Mouse (Mus musculus) right cerebral cortex, postnatal 4 days (tissue): ENCODE data around the gene Mettl25.

ENCODE experiments used
- DNase-seq: peaks from one replicate; pipeline ENCODE4 v3.0.0-alpha.2; 2022

Mettl25 gene

DNA sequence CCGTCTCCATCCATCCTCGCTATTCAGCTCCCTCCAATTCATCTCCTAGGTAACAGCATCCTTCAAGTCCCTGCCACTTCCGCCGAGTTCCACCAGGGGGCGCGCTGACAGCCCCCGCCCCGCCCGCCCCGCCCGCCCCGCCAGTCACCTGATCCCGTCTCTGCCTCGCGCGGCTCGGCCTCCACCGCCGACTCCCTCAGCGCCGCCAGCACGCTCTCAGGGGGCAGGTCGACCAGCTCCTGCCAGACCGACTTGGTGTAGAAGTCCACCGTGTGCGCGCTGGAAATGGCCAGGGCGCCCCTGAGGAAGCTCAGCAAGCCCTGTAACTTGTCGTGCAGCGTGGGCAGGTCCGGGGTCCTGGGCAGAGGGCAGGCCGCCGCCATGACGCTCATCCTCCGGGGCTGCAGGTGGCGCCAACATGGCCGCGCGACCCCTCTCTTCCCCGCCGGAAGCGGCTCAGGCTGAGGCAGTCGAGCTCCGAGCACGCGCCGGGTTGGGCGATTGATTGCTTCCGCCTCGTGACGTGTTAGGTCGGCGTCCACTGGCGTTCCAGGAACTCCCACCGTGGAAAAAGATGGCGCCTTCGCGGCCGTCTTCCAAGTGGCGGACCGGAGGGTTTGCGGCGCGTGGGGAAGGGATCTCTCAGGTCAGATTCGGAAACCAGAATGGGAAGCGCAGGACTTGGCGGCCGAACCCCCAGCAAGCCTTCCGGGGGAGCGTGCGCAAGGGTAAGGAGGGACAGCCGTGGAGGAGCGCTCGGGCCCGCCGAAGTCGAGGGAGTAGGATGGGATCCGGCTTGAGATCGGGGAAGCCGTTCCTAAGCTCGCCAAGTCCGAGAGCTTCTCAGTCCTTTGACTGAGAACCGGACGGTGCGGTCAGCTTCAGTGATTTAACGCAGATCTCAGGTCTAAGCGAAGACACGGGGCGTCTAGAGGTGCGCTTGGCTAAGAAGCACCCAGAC is at the start of gene Mettl25, which contains the start of gene Ccdc59:
TSS of gene Mettl25 (minus strand) at position 453 of the 961 bp plus-strand sequence.
TSS of gene Ccdc59 (plus strand) at position 140 of the 961 bp plus-strand sequence.
- peak; percentile 95 for DNase-seq

DNA sequence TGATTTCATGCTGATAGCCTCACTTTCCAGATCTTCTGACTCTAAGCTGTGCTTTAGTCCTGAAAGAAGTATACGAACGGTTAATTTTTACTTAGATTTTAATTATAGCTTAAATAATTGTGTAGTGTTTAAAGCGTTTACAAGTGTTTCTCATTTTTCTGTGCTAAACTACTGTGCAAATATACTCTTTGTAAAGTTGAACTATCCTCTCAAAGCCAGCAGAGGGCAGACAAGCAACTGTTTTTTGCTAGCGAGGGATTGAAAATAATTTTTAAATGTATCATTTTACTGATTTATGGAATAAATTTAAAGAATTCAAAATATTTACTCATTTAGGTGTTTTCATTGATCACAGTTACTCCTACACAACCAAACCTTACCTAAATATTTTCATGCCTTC is 26.1 kb upstream of the Mettl25 start:
- no peak for DNase-seq

DNA sequence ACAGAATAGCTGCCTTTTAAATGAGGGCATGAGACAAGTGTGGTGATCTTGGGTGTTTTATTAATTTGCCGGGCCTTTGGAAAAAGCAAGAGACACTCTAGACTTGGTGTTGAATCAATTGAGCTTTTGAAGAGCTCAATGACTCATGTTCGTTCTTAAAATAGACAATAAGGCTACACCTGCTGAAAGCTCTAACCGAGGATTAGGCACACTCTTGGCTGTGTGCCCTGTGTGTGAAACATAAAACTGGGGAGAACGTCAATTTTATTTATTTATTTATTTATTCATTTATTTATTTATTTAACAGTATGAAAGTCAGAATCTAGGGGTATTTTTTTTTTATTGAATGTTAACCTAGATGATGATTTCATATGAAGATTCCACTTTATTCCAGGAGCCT is 10.0 kb upstream of the Mettl25 start:
- no peak for DNase-seq

DNA sequence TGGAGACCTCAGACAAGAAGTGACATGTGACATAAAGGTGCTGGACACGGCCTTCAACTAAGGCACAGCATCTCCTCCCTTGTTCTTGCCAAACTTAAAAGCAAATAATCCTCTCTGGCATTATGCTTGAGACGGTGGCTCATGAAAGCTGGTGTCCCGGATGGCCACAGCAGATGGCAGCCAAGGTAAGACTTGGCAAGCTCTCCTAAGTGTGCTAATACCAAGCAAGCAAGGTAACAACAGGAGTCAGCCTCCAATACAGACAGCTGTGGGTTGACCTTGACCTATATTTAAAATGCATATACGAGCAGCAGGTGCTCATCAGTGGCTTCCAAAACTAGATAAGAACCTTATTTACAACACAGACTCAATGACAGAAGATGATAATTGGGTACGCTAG is 9.1 kb upstream of the Mettl25 start:
- no peak for DNase-seq

DNA sequence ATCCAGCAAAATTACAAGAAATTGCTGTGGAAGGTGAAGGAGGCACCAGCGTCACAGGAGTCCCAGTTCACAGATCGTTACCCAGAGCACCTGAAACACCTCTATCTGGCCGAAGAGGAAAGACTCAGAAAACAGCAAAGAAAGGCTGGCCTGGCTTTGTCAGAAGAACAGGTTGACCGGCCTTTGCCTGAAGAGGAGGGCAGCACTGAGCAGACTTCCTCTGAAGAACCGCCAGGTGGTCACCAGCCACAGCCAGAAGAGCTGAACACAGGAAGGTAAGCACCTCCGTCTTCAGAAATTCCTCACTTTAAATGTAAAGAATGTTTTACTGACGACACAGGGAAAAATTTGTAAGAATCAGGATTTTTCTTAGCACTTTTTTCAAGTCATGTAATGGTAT is 1.4 kb upstream of the Mettl25 start:
- no peak for DNase-seq

DNA sequence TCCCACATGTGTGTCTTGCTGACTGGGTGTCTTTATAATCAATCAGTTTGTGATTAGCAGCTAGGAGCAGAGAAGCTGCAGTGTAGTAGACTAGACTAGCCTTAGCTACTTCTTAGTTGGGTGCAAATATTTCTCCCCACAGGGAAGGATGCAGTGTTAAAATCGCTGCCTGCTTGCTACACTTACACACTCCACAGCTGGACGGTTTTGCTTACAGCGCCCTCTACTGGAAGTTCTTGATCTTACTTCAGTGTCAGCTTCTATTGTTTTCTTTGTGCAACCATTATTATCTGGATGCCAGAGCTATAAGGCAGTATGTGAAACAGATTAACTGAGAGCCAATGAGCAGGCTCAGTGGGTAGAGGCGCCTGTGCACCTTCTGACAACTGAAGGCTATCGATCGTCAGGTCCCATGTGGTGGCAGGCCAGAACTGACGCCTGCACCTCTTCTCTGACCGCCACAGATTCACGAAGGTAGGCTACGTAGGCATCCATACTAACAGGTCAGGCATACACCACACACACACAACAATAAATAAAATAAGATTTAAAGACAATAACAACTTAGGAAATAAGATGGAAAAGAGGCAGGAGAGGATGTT is 6.5 kb downstream of the Mettl25 start:
- no peak for DNase-seq

DNA sequence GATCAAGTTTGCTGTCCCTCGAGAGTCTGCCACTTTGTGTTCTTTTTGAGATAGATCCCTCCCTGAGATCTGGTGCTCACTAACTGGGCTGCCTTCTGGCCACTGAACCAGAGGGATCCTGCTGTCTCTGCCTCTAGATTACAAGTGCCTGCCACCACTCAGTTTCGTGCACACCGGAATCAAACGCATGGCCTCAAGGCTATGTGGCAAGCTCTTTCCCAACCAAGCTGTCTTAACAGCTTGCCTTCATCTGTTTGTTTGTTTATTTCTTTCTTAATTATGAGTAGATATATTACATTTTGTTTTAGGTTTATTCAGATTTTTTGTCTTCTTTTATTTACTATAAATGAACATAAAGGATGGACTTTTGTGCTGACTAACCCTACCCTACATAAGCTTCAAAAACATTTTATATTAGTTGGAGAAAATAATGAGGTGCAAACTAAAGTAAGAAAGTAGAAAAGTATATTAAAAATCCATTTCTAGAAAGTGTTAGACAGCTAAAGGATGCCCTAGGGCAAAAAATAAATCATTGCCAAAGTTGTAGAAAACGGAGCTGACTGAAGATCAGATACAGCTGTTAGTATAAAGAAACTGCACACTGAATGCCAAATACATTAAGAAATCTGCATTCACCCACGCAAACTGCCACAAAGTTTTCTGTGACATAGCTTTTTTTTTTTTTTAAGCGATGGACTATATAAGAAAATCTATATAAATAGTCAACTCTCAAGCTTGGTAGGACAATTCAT is 34.7 kb downstream of the Mettl25 start:
- DNase-seq: no peak

DNA sequence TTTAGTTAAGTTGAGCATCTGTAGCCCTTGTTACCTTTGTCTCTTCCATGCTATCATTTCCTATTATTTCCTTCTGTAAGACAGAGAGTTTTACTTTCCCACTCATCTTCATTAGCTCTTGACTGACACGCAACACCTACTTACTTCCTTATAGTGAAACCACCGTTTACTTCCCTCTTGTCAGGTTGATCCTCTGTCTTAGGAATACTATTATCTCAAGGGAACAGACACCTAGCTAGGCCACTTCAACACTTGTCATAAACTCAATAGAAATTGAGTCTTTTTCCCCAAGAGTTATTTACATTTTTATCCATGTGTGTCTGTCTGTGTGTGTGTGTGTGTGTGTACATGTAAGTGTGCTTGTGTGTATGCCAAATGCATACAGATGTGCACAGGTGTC is 37.7 kb downstream of the Mettl25 start:
- no peak for DNase-seq

DNA sequence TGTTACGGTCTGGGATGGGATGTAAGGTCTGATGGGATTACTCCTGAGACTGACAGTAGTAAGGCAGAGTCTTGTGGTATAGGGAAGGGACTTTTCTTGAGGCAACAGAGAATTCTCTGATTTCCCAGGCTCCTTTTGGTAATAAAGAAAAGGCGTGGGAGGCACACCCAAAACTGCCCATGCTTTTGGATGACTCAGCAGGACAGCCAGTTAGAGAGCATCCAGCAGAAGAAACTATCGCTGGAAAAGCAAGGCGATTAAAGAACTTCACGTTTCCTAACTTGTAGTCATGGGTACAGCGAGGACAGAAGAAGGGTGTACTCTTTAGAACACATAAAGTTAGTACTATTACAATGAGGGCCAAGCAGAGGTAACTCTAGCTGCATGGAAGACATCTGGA is 39.0 kb downstream of the Mettl25 start:
- no peak for DNase-seq

DNA sequence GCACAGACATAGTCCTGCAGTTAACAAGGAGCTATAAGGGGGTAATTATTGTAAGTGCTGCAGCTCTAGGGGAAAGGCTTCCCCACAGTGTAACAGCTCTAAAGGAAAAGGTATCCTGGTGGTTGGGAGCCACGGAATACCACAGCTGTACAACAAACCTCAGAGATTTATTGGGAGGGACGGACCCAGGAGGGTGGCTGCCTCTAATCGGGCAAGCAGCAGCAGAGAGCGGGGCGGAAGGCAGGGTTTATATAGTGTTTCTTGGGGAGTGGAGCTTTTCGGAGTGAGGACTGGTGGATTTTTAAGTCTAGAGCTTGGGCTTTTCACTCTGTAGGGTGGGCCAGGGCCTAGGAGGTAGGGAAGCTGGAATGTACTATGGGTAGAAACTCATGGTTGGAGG is 40.0 kb downstream of the Mettl25 start:
- no peak for DNase-seq

DNA sequence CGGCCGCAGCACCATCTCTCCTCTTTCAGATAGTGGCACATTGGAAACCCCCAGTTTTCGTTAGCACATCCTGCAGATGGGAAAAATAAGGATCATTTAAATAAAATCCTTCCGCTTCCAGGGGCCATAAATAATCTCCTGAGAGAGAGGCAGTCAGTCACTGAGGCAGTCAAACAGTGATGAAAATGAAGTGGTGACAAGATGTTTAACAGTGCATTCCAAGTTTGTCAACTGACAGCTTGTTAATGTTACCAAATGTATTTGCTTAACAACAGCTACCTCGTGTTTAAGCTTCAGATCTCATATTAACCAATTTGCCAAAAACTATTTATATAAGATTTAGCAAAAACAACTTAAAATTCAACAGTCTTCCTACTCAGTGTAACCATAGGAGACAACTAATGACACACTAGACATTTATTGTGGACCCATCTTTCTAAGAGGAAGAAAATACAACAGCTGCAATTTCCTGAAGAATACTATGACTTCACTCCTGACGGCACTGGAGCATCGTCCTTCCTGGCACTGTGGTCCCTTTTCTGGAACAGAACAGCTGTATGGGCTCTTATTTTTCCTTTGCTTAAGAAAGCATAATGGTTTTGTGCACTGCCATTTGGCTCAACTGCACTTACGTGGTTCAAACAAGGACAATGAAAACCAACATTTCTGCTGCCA is 43.8 kb downstream of the Mettl25 start:
- no peak for DNase-seq

DNA sequence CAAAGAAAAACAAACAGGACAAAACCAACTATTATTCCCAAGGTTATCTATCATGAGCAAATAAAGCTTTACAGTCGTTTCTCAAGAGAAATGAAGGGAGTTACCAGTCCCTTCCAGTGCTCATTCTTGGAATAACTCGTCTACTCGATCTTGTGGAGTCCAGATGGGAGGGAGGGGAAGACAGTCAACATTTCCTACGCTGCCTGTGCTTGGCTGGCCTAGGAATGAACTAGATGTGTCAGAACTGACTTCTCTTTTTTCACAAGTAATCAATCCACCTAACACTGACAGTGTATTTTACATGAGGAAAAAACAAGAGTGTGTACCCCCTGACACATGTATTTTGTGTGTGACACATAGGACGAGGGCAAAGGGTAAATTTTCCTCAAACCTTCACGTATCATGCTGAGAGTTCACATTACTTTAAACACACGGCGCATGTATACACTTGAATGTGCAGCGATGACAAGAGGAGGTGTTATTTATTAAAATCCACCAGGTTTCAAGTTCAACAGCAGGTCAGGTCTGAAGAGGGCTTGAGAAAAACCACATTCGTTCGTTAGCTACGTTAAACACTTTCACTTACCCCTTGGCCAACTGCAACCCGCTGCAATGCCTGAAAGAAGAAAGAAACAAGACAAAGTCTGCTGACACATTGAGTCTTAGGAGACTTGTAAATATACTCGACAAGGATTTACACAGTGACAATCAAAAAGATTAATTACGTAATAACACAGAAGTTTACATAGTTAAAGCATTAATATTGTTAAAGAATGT is 47.2 kb downstream of the Mettl25 start:
- no peak for DNase-seq

DNA sequence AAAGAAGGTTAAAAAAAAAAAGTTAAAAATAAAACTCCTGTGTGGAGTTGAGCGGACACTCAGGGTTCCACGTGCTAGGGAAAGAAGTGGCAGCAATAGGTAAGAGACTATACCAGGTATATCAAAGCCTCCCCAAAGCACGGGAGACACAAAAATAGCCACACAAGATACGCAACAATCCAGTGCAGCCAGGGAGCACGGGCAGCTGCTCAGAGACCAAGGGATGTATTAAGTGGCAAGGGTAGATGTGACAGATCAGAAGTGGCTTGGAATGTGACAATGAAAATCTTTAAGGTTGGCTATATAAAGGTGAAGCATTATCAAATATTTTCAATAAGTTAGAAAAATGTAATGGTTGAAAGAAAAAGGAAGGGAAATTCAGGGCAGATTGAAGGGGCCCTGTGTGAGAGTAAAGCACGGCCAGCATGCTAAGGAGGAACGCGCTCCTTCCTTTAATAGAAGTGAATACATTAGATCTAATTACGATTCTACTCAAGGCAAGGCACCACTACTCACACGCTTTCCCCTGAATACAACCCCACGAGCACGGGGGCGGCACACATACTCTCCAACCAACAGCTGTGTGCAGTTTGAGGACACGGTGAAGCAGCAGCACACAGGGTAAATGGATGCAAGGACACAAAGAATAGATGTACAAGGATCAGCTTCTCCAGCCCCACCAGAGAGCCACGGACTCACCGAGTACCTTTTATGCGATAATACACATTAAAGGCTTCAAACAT is 52.3 kb downstream of the Mettl25 start:
- DNase-seq: peak; percentile 43

DNA sequence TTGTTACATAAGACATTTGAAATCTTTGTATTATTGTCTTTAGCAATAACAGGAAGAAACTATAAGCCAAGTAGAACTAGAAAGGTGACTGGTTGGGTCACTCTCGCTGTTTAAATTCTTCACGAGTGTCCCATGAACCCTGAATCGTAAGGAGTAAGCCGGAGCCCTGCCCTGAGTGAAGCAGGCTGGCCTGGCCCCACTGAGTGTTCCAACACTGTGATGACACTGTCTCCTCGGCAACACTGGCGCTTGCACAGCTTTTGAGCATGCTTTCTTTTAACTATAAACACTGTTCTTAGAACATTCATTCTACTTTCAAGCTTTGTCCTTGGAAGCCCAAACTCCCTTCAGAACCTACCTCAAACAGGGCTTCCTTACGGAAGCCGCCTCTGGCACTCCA is 57.4 kb downstream of the Mettl25 start:
- DNase-seq: no peak

DNA sequence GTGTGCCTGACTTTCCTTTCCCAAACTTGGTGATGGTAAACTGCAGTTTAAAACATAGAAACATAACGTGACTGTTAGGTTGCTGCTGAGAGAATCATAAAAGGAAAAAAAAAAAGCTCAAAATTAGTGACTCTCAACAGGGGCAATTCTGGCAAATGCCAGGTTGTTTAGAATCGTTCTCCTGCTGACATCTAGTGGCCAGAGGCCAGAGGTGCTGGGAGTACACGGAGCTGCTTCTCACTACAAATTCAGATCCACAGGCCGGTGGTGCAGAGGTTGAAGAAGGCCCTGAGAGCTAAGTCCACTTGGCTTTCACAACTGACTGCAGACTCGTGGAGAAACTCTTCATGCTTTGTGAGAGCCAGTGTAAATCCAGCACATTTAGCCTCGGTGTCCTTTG is 66.8 kb downstream of the Mettl25 start:
- DNase-seq: peak; percentile 74

DNA sequence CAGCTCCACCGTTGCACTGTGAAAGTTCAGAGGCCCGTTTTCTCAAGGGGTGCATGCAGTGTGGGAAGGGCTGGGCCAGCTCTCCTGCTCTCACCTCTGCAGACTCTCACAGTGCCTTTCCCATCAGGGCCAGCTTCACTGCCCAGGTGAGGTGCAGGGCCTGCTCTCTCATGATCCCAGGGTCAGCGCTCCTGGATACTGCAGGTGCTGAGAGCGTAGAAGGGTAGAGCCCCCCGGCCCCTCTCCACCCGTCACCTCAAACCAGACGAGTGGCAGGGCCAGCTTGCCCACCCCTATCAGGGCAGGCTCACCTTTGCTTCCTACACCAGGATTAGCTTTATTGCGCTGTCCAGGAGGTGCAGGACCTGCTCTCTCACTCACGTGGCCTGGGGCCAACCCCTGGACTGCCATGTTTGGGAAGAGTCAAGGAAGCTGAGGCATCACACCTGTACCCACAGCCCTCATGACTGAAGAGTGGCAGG is 68.3 kb downstream of the Mettl25 start:
- no peak for DNase-seq

DNA sequence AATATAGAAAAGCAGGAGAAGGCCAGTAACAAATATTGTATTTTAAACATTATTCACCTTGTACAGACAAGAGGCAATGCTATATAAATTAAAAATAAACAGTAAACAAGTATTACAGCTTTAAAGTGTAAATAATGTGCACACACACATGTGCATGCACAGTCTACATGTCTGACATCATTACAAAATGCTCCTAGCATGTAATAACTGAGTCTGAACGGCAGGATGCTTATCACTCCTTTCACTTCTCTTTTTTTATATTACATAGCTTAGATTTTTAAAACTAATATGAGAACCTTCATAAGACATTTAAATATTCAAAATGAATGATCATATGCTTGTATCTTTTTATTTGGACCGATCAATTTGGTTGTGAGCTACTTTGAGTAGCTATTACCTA is 77.2 kb downstream of the Mettl25 start:
- no peak for DNase-seq

DNA sequence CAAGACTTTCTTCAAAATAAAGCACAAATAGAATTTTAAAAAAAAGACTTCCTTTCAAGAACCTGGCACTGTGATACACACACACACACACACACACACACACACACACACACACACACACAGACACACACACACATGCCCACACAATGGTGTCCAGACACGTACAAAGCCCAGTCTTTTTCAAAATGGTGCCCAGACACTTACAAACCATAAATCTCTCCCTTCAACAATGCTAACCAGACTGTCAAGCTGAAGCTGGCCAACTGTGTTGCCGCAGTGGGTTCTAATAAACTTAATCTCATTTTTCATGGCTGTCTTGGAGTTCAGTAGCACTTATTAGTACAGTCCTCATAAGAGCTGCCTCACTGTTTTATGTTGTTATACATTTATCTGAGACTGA is 80.7 kb downstream of the Mettl25 start:
- DNase-seq: no peak

DNA sequence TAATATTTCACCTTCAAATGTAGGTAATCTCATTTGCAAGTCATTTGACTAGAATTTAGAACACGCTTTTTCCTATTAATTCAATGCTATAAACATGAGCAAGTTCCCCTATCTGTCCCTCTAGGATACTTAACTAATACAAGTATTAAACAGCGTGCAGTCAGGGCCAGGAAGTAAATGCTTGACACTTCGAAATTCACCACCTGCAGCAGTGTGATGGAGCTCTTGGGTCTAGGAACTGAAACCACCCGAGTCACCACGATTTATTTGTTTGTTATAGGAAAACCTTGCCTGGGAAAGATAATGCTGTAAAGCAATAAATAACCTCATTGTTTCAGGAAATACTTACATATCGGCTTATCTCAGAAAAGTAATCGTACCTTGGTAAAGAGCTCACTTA is 81.1 kb downstream of the Mettl25 start:
- DNase-seq: no peak

DNA sequence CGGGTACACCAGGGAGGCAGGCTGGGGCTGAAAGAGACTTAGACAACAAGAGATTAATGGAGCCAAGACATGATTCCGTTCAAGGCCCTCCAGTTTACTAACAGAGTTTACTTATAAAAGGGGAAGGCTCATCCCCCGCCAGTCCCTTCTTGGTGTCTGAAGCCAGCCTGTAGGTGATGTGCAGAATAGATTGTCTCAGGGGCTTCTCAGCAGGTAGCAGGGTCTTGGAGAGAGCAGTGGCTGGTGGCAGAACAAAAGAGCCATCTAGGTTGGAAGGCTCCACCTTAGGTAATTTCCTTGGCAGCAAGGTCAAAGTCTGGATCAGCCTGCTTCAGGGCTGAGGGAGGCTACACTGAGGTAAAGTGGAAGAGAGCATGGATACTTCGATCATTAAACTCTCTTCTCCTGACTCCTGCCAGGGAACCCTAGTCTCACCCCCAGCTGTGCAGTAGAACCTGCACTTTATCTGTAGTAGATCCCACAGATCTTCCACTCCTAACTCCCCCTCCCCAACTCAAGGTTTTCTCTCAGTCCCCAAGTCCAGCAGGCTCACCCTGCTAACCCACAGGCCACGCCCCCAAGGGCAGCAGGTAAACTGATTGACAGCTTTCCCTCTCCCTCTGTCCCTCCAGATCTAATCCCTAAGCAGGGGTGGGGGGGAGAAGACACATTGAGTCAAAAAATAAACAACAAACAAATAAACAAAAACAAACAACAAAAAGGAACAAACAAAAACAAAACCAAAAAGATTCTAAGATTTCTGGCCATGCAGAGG is 87.2 kb downstream of the Mettl25 start:
- no peak for DNase-seq
